13 mouse cellular contexts compared by ENCODE assay signal in the genomic region with DNA sequence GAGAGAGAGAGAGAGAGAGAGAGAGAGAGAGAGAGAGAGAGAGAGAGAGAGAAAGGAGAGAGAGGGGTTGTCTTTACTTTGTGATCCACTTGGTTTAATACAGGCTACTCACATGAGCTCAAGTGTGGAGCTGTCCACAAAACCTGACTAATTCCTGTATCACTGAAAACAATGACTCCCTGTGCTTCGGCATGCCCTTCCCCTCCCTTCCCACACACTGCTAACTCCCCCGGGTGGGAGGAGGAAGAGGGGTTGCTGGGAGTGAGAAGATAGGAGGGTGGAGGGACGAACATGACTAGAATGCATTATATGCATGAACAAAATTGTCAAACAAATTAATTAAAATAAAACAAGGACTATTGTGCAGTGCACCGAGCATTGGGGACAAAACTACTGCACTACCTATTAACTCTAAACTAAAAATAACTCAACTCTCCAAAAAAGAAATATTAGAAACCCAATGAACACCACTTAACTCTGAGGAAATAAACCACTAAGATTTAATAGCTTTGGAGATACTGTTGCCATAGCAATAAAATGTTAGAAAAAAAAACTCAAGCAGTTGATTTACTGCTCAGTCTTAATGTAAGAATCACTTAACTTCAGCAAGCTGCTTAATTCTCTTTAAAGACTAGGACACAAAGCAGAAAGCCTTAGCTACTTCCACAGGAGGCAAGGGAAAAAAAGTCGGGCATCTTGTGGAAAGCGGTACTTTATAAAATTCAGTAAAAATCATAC. TPM values are rescaled to one million over a fixed set of nuclear protein-coding genes. Genes with fewer than 3 reads are reported as not detected.
DNase-seq lines count a peak whose midpoint lies in the region; ATAC-seq and TF ChIP-seq lines count a peak whose summit lies in the region.
"Had no signal": no experiment of that assay in that cellular context is flagged by ENCODE, and none has a peak within 500 bp of the region (broad histone marks: within the 10 kb centered on the region; RNA-seq: fewer than 3 reads in every experiment).

No protein-coding gene starts in this region.

- no peaks in the 10 kb centered on the region for H3K9me3 ChIP-seq in kidney, embryonic 16.5 days (ENCODE audit: low read length)
- no peaks in the 10 kb centered on the region for H3K9me3 ChIP-seq in hindbrain, embryonic 11.5 days (ENCODE audit: control insufficient read depth, low read length)
- no peaks in the 10 kb centered on the region for H3K9me3 ChIP-seq in neural tube, embryonic 11.5 days (ENCODE audit: control insufficient read depth, low read length)
- H3K9me3 ChIP-seq: limb, embryonic 15.5 days had no signal

- H3K4me3 ChIP-seq in kidney, embryonic 16.5 days (ENCODE audit: low read length) = no peak overlapping the region
- H3K4me3 ChIP-seq in hindbrain, embryonic 11.5 days (ENCODE audit: low read depth, low read length) = no peak overlapping the region
- no peak overlapping the region for H3K4me3 ChIP-seq in neural tube, embryonic 11.5 days (ENCODE audit: low read depth, low read length)
- H3K4me3 ChIP-seq in left cerebral cortex, adult 2 months = no peak overlapping the region
- H3K4me3 ChIP-seq: erythroblast, embryonic 14.5 days; limb, embryonic 15.5 days had no signal

- no peak for TF ChIP-seq POLR2A in brain, embryonic 14.5 days (IDR thresholded peaks at IDR 0.05; ENCODE audit: borderline replicate concordance, extremely low read depth, insufficient read depth, insufficient read length, poor library complexity, severe bottlenecking)

- peaks cover 20% of the 10 kb centered on the region for H3K4me1 ChIP-seq in kidney, embryonic 16.5 days (ENCODE audit: insufficient read depth, low read length)
- no peaks in the 10 kb centered on the region for H3K4me1 ChIP-seq in hindbrain, embryonic 11.5 days (replicated peaks; ENCODE audit: control insufficient read depth, insufficient read depth, low read length)
- peaks cover 2% of the 10 kb centered on the region for H3K4me1 ChIP-seq in neural tube, embryonic 11.5 days (ENCODE audit: control insufficient read depth, insufficient read depth, low read length)
- H3K4me1 ChIP-seq: limb, embryonic 15.5 days had no signal

- WGBS in kidney, embryonic 16.5 days = 12% methylated on average over 6 of the region's 6 CpGs
- 35% methylated on average over 6 of the region's 6 CpGs for WGBS in hindbrain, embryonic 11.5 days
- 31% methylated on average over 6 of the region's 6 CpGs for WGBS in neural tube, embryonic 11.5 days

- H3K27me3 ChIP-seq in kidney, embryonic 16.5 days (ENCODE audit: insufficient read depth, low read length) = no peaks in the 10 kb centered on the region
- H3K27me3 ChIP-seq in hindbrain, embryonic 11.5 days (ENCODE audit: control insufficient read depth, insufficient read depth, low read length) = no peaks in the 10 kb centered on the region
- no peaks in the 10 kb centered on the region for H3K27me3 ChIP-seq in neural tube, embryonic 11.5 days (ENCODE audit: control insufficient read depth, insufficient read depth, low read length)
- H3K27me3 ChIP-seq: limb, embryonic 15.5 days had no signal

- H3K4me2 ChIP-seq in kidney, embryonic 16.5 days (replicated peaks; ENCODE audit: low read depth, low read length) = peak overlapping the region; percentile 25
- H3K4me2 ChIP-seq in hindbrain, embryonic 11.5 days (replicated peaks; ENCODE audit: low read depth, low read length) = no peak overlapping the region
- H3K4me2 ChIP-seq in neural tube, embryonic 11.5 days (ENCODE audit: low read depth) = no peak overlapping the region
- H3K4me2 ChIP-seq: limb, embryonic 15.5 days had no signal

- no peak overlapping the region for H3K9ac ChIP-seq in kidney, embryonic 16.5 days (replicated peaks; ENCODE audit: low read length)
- no peak overlapping the region for H3K9ac ChIP-seq in hindbrain, embryonic 11.5 days (ENCODE audit: low read depth, low read length)
- H3K9ac ChIP-seq in neural tube, embryonic 11.5 days (ENCODE audit: low read length) = no peak overlapping the region
- H3K9ac ChIP-seq: limb, embryonic 15.5 days had no signal

- intact Hi-C loops in left cerebral cortex, adult 2 months (cut with DNase I) = no loop called here

- H3K27ac ChIP-seq in kidney, embryonic 16.5 days (ENCODE audit: low read length) = 0 out of 2 replicates have a peak overlapping the region, but pooled peaks have one; percentile 9
- 0 out of 2 replicates have a peak overlapping the region, but pooled peaks have one; percentile 27 for H3K27ac ChIP-seq in hindbrain, embryonic 11.5 days (ENCODE audit: low read depth, low read length)
- peak overlapping the region; percentile 21; the same call in 1 of the 2 replicates for H3K27ac ChIP-seq in neural tube, embryonic 11.5 days (ENCODE audit: low read depth, low read length)
- H3K27ac ChIP-seq in left cerebral cortex, adult 2 months = no peak overlapping the region
- H3K27ac ChIP-seq: limb, embryonic 15.5 days had no signal

- no peak for TF ChIP-seq CTCF in brain, embryonic 14.5 days (IDR thresholded peaks at IDR 0.05; ENCODE audit: borderline replicate concordance, extremely low read depth, insufficient read depth, insufficient read length)
- no peak for TF ChIP-seq CTCF in left cerebral cortex, adult 2 months (IDR thresholded peaks at IDR 0.05)

- DNase-seq in kidney, postnatal 36 days = no peak
- DNase-seq in brain, embryonic 14.5 days (ENCODE audit: low read depth) = peak; percentile 80
- peak; percentile 51 for DNase-seq in hindbrain, embryonic 11.5 days (ENCODE audit: low spot score)
- DNase-seq in neural tube, embryonic 11.5 days (ENCODE audit: low spot score) = peak; percentile 60
- DNase-seq in left cerebral cortex, adult 2 months (ENCODE audit: extremely low spot score in 1 of 2, low spot score in 2 of 2) = no peak
- no peak for DNase-seq in adrenal gland, adult 8-10 months
- DNase-seq: cerebellum, adult 11-12 months; spleen, adult 18-20 months had no signal

- no peaks in the 10 kb centered on the region for H3K36me3 ChIP-seq in kidney, embryonic 16.5 days (ENCODE audit: insufficient read depth, low read length)
- H3K36me3 ChIP-seq in hindbrain, embryonic 11.5 days (ENCODE audit: control insufficient read depth, insufficient read depth, low read length) = no peaks in the 10 kb centered on the region
- H3K36me3 ChIP-seq in neural tube, embryonic 11.5 days (ENCODE audit: control insufficient read depth, insufficient read depth, low read length) = no peaks in the 10 kb centered on the region

- peak; percentile 69 for ATAC-seq in kidney, embryonic 16.5 days (ENCODE audit: low FRiP score, low TSS enrichment)
- ATAC-seq in hindbrain, embryonic 11.5 days (ENCODE audit: low FRiP score) = peak; percentile 80
- peak; percentile 82 for ATAC-seq in neural tube, embryonic 11.5 days (ENCODE audit: insufficient read depth, low FRiP score, low TSS enrichment)
- ATAC-seq in CD4-positive, CD25-positive, alpha-beta regulatory T cell, adult 4 months = no peak

RNA-seq across cellular contexts. Expression of gene Scrn1, which starts 7.1 kb away (rescaled TPM):
- polyA plus RNA-seq in kidney, embryonic 16.5 days (2015; fragmentation: Nextera tagmentation; extraction: Ambion mirVana) = 7.7 and 8.8 TPM in 2 replicates
- polyA plus RNA-seq in brain, embryonic 14.5 days (2012; rRNA removed) = 72.0 and 92.9 TPM in 2 replicates
- polyA plus RNA-seq in hindbrain, embryonic 11.5 days (2014; fragmentation: Nextera tagmentation; extraction: Ambion mirVana) = 70.4 and 75.2 TPM in 2 replicates
- 59.2 and 66.7 TPM in 2 replicates for polyA plus RNA-seq in neural tube, embryonic 11.5 days (2014; fragmentation: Nextera tagmentation; extraction: Ambion mirVana)
- 100 to 1,000 TPM; 135 to 136 TPM for total RNA-seq in left cerebral cortex, adult 2 months (2021)
- 10 to 100 TPM; 34.1 to 73.9 (median 49.6) TPM for total RNA-seq in adrenal gland, adult 8-10 months (2022)
- polyA plus RNA-seq in CD4-positive, CD25-positive, alpha-beta regulatory T cell, adult 4 months (2017; shearing (Covaris generic)) = under 1 TPM in 1 of 2 experiments, not detected in 1; 0.22 TPM
- total RNA-seq: megakaryocyte-erythroid progenitor cell, adult 5-6 weeks had no signal
- polyA plus RNA-seq: erythroblast, embryonic 14.5 days had no signal

RNA-seq across cellular contexts. Expression of gene Plekha8, which starts 21.5 kb away (rescaled TPM):
- 10.4 and 10.7 TPM in 2 replicates for polyA plus RNA-seq in kidney, embryonic 16.5 days (2015; fragmentation: Nextera tagmentation; extraction: Ambion mirVana)
- 15.9 and 16.5 TPM in 2 replicates for polyA plus RNA-seq in brain, embryonic 14.5 days (2012; rRNA removed)
- polyA plus RNA-seq in hindbrain, embryonic 11.5 days (2014; fragmentation: Nextera tagmentation; extraction: Ambion mirVana) = 16.8 and 19.6 TPM in 2 replicates
- 21.4 and 22.0 TPM in 2 replicates for polyA plus RNA-seq in neural tube, embryonic 11.5 days (2014; fragmentation: Nextera tagmentation; extraction: Ambion mirVana)
- total RNA-seq in left cerebral cortex, adult 2 months (2021) = 10 to 100 TPM; 11.0 to 11.6 TPM
- 10 to 100 TPM; 19.1 to 25.4 (median 20.4) TPM for total RNA-seq in adrenal gland, adult 8-10 months (2022)
- under 1 TPM; 0.67 to 0.73 TPM for polyA plus RNA-seq in CD4-positive, CD25-positive, alpha-beta regulatory T cell, adult 4 months (2017; shearing (Covaris generic))

RNA-seq across cellular contexts. Expression of gene Fkbp14, which starts 23.7 kb away (rescaled TPM):
- 30.3 and 30.9 TPM in 2 replicates for polyA plus RNA-seq in kidney, embryonic 16.5 days (2015; fragmentation: Nextera tagmentation; extraction: Ambion mirVana)
- polyA plus RNA-seq in brain, embryonic 14.5 days (2012; rRNA removed) = 11.6 and 12.2 TPM in 2 replicates
- 16.2 and 17.9 TPM in 2 replicates for polyA plus RNA-seq in hindbrain, embryonic 11.5 days (2014; fragmentation: Nextera tagmentation; extraction: Ambion mirVana)
- 20.7 and 21.5 TPM in 2 replicates for polyA plus RNA-seq in neural tube, embryonic 11.5 days (2014; fragmentation: Nextera tagmentation; extraction: Ambion mirVana)
- total RNA-seq in left cerebral cortex, adult 2 months (2021) = 1 to 10 TPM; 9.0 to 9.2 TPM
- 10 to 100 TPM; 27.0 to 38.9 (median 31.5) TPM for total RNA-seq in adrenal gland, adult 8-10 months (2022)
- not detected for polyA plus RNA-seq in CD4-positive, CD25-positive, alpha-beta regulatory T cell, adult 4 months (2017; shearing (Covaris generic))
- polyA plus RNA-seq: erythroblast, embryonic 14.5 days had no signal

Comparison
In these comparisons a context has a peak if more than half of its experiments do, and no peak if none do; other contexts are left out.
1. DNase-seq: peak in brain, embryonic 14.5 days (single experiment), hindbrain, embryonic 11.5 days (single experiment) and neural tube, embryonic 11.5 days (single experiment); none in kidney, postnatal 36 days (0 of 2), left cerebral cortex, adult 2 months (0 of 2) and adrenal gland, adult 8-10 months (single experiment).
2. RNA of gene Fkbp14, which starts 23.7 kb away (polyA plus RNA-seq): 30.3 to 30.9 TPM in kidney, embryonic 16.5 days, 20.7 to 21.5 TPM in neural tube, embryonic 11.5 days, 16.2 to 17.9 TPM in hindbrain, embryonic 11.5 days and 11.6 to 12.2 TPM in brain, embryonic 14.5 days; not detected in CD4-positive, CD25-positive, alpha-beta regulatory T cell, adult 4 months; every median in the first group is over 10 times any median in the second.